Mouse (Mus musculus): Measurements from ENCODE around the gene Capn1. TPM values are rescaled to one million over a fixed set of nuclear protein-coding genes. Genes with fewer than 3 reads are reported as not detected.

Capn1 gene
- total RNA-seq, 2 experiments from 2014 or later = 18.6 to 36.8 TPM

DNA sequence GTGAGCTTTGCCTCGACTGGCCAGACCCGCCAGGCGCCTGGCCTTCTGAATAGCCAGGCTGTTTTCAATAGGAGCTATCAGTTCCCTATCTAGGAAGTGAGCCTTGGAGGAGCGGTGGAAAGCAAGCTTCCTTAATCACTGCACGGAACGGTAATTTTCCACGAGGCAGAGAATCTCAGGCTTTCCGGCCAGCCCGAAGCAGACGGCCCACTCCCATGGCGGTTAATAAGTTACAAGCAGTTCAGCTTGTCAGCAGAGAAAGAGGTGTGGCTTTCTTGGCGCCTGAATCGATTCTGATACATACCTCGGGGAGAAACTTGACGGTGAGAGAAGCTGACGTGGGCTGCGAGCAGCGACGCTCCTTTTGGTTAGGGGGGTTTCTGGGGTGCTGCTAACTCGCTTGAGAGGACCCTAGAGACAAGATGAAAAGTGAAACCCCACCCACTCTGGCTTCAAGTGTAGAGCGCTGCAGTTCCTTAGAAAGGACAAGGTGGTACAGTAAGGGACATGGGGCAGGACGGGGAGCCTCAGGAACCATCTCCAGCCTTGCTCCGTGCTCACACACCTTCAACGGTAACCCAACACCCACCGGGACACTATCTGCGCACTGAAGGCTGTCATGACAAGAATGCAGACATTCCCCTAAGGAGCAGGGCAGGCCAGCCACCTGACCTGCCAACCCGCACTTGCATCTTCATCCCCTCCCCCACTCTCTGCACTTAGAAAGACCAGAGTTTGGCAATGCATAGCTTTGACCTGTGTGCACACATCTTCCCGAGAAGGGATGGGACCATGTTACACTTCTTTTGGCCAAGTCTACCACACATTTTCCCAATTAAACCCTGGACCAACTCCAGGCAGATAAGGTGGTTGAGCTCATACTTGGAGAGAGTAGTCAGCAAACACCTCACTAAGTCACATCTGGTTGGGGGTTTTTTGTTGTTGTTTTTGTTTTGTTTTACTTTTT is 59.7 kb downstream of the Capn1 start:
- ATAC-seq (replicated peaks; ENCODE audit: poor library complexity) = no peak

DNA sequence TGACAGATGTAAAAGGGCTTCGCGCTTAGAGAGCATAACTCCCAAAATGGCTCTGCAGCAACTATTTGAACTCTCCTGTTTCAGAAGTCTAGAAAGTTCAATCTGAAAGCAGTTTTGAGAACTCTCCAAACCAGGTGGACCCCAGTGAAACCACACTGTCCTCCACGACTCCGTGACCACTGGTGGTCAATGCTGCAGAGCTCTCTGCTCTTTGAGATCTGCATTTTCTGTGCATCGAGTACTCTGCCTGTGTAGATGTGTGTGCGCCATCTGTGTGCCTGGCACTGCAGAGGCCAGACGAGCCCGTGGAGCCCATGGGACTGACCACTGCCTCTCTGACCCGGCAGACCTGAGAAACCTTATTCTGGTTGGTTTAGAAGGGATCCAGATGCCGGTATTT is 60.8 kb downstream of the Capn1 start:
- no peak for ATAC-seq (replicated peaks; ENCODE audit: poor library complexity)

- no peak for ATAC-seq (replicated peaks; ENCODE audit: poor library complexity)
These were observed 61.5 kb downstream of the Capn1 start for GRCm38 (mm10) chr19:5954031-5954710.

DNA sequence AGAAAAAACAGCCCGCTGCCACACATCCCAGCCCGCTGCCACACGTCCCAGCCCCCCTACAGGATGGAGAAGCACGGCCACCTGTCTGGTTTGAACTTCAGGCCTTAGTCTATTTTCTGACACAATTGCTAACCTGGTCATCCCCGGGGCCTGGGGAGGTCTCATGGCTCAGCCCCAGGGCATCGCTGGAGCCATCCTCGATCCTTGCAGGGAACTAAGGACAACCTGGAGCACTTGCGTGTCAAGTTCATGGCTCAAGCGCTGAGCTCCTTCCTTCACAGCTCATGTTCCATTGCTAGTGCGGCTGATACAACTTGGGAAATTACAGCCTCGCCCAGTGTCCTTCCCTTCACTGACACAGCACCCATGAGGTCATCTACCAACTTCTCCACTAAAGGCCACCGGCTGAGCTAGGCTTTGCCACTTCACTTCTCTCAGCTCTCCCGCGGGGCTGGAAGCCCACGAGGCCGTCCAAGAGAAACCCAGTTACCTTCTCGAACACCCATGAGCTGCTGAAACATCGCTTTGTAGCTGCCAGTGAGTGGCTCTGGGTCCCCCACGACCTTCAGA is 62.4 kb downstream of the Capn1 start:
- no peak for ATAC-seq (replicated peaks; ENCODE audit: poor library complexity)

- ATAC-seq (replicated peaks; ENCODE audit: poor library complexity) = no peak
These were observed 63.5 kb downstream of the Capn1 start for GRCm38 (mm10) chr19:5952071-5952691.

- ATAC-seq (replicated peaks; ENCODE audit: poor library complexity) = no peak
These were observed 64.1 kb downstream of the Capn1 start for GRCm38 (mm10) chr19:5951631-5952030.

- ATAC-seq (replicated peaks; ENCODE audit: poor library complexity) = no peak
These were observed 65.5 kb downstream of the Capn1 start for GRCm38 (mm10) chr19:5950218-5950617.

- ATAC-seq (replicated peaks; ENCODE audit: poor library complexity) = no peak
These were observed 69.8 kb downstream of the Capn1 start for GRCm38 (mm10) chr19:5945891-5946290.

DNA sequence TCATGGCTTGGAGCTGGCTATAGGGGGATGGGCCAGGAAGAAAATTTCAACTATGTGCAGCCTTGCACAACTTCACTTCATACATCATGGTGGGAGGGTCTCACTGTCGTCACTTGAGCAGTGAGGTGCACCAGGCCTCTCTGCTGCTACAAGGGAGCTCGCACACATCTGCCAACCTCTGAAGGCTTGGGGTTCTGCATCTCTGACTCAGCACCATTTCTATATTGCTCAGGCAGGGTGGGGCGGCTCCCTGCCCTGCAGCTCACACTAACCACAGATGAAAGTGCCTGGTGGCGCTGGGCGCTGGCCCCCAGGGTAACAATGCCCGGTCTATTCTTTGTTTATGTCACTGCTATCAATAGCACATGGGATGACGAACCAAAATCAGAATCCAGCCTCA is 70.7 kb downstream of the Capn1 start:
- peak; percentile 72 for ATAC-seq (replicated peaks; ENCODE audit: poor library complexity)

DNA sequence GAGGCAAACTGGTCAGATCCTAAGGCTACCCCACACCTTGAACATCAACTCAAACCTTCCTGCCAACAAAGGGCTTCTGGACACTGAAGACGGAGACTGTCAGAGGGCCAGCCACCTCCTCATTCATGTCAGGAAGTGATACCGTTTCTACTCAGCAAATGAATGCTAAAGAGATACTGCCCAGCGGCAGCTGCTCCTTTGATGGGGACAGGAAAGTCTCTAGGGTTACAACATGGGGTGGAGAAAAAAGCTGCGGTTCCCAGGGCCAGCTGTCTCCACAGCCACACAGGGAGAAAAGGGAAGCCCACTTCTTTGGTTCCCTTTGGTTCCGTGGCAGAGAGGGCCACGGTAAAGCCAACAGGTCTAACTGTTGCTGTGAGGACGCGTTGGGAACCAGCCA is 71.6 kb downstream of the Capn1 start:
- ATAC-seq (replicated peaks; ENCODE audit: poor library complexity) = peak; percentile 57

DNA sequence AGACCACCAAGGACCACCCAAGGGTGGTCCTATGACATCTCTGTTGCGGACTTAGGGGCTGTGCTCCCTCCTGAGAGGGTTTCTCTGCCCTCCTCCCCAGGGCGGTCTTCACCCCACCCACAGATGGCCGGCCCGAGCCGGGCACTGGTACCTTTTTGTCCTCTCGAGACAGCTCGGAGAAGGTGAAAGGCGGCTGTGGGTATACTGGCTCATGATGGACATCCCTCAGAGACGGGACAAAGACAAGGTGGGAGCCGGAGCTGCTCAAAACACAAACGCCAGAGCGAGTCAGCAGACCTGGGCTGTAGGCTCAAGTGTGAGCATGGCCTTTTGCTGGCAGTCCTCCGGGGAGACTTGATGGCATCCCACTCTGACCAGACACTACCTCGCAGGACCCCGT is 72.3 kb downstream of the Capn1 start:
- no peak for ATAC-seq (replicated peaks; ENCODE audit: poor library complexity)

GRCm38 (mm10) chr19:5942581-5942980 is 73.1 kb downstream of the Capn1 start:
- no peak for ATAC-seq (replicated peaks; ENCODE audit: poor library complexity)

DNA sequence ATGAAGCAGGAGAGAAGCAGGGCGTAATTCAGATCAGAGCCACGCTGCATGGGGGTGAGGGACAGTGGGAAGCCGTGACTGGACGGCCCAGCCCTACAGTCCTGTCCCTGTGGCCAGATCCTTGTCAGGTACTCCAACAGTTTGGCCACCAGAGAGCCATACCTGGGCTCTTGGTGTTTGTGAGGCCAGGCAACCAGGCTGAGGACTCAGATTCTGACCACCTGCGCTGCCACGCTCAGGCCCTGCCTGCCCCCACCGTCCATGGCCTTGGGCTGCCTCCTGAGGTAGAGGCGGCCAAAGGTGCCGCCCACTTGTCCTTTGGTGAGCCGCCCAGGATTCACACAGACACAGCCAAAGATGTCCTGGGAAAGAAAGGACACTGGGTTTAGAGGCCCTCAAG is 75.0 kb downstream of the Capn1 start:
- no peak for ATAC-seq (replicated peaks; ENCODE audit: poor library complexity)

DNA sequence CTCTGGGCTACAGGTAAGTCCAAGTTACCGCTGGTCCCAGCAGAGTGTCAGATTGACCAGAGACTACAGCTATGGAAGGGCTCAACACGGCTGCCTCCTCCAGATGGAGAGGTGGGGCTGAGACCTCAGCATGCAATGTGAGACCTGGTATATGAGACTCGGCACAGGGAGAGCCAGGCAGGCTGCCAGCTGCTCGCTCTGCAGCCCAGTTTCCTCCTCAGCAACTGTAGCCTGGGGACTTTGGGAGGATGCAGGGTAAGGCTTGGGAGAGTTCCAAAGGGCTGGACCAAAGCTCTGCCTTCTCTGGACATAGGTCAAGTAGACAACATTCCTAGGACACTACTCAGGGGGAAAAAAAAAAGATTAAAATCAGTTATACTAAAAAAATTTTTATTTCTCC is 75.5 kb downstream of the Capn1 start:
- ATAC-seq (replicated peaks; ENCODE audit: poor library complexity) = no peak

DNA sequence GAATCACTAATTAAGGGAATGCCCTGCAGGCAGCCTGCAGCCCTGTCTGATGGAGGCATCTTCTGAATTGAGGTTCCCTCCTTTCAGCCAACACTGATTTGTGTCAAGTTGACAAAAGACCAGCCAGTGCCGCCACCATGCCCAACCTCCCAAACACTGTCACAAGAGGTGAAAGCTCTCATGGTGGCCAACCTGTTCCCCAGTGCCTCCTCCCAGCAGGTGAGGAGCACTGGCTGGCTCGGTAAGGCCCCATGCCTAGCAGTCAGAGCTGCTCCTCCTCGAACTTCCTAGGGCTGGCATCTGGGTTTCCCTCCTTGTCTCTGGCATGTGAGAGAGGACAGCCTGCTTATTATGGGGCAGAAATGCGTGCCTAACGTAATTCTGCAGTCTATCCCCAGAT is 76.0 kb downstream of the Capn1 start:
- no peak for ATAC-seq (replicated peaks; ENCODE audit: poor library complexity)

Other genes starting within 250 kb of the Capn1 start
- 15.7 and 19.9 TPM in 2 replicates for gene Scyl1, start 244.5 kb downstream of the Capn1 start, total RNA-seq (2015)
- 23.9 and 28.2 TPM in 2 replicates for gene Scyl1, start 244.5 kb downstream of the Capn1 start, total RNA-seq (2017)
- 15.7 and 16.3 TPM in 2 replicates for gene Frmd8, start 140.6 kb downstream of the Capn1 start, total RNA-seq (2015)
- 16.2 and 17.7 TPM in 2 replicates for gene Frmd8, start 140.6 kb downstream of the Capn1 start, total RNA-seq (2017)
- 28.7 and 30.5 TPM in 2 replicates for gene Slc25a45, start 138.1 kb downstream of the Capn1 start, total RNA-seq (2015)
- 30.2 and 39.5 TPM in 2 replicates for gene Slc25a45, start 138.1 kb downstream of the Capn1 start, total RNA-seq (2017)
- 0.32 and 0.81 TPM in 2 replicates for gene Tigd3, start 121.7 kb downstream of the Capn1 start, total RNA-seq (2015)
- gene Tigd3, start 121.7 kb downstream of the Capn1 start, total RNA-seq (2017) = 1.5 and 2.8 TPM in 2 replicates
- 47.6 and 50.3 TPM in 2 replicates for gene Dpf2, start 102.9 kb downstream of the Capn1 start, total RNA-seq (2015)
- 65.1 and 83.0 TPM in 2 replicates for gene Dpf2, start 102.9 kb downstream of the Capn1 start, total RNA-seq (2017)
- gene Cdc42ep2, start 91.1 kb downstream of the Capn1 start, total RNA-seq (2015) = not detected in 2 replicates
- 0.07 TPM in 1 of 2 replicates, not detected in the other for gene Cdc42ep2, start 91.1 kb downstream of the Capn1 start, total RNA-seq (2017)
- gene Pola2, start 51.7 kb downstream of the Capn1 start, total RNA-seq (2015) = 60.9 and 76.7 TPM in 2 replicates
- 57.4 and 61.3 TPM in 2 replicates for gene Pola2, start 51.7 kb downstream of the Capn1 start, total RNA-seq (2017)
- gene Slc22a20, start 29.8 kb downstream of the Capn1 start, total RNA-seq (2015) = not detected in 2 replicates
- gene Slc22a20, start 29.8 kb downstream of the Capn1 start, total RNA-seq (2017) = 0.44 TPM in 1 of 2 replicates, not detected in the other
- gene Syvn1, start 30.7 kb upstream of the Capn1 start, total RNA-seq (2015) = 23.1 and 25.2 TPM in 2 replicates
- 10.1 and 11.2 TPM in 2 replicates for gene Syvn1, start 30.7 kb upstream of the Capn1 start, total RNA-seq (2017)
- gene Mrpl49, start 41.9 kb upstream of the Capn1 start, total RNA-seq (2015) = 44.4 and 53.5 TPM in 2 replicates
- gene Mrpl49, start 41.9 kb upstream of the Capn1 start, total RNA-seq (2017) = 31.9 and 38.4 TPM in 2 replicates
- gene Fau, start 41.9 kb upstream of the Capn1 start, total RNA-seq (2015) = 1,814 and 1,841 TPM in 2 replicates
- gene Fau, start 41.9 kb upstream of the Capn1 start, total RNA-seq (2017) = 1,690 and 2,042 TPM in 2 replicates
- gene Znhit2, start 45.3 kb upstream of the Capn1 start, total RNA-seq (2015) = 12.7 and 14.2 TPM in 2 replicates
- gene Znhit2, start 45.3 kb upstream of the Capn1 start, total RNA-seq (2017) = 12.5 and 14.5 TPM in 2 replicates
- 8.4 and 10.6 TPM in 2 replicates for gene Tm7sf2, start 52.5 kb upstream of the Capn1 start, total RNA-seq (2015)
- gene Tm7sf2, start 52.5 kb upstream of the Capn1 start, total RNA-seq (2017) = 1.6 and 1.8 TPM in 2 replicates
- gene Vps51, start 61.3 kb upstream of the Capn1 start, total RNA-seq (2015) = 30.4 and 33.2 TPM in 2 replicates
- 42.8 and 54.7 TPM in 2 replicates for gene Vps51, start 61.3 kb upstream of the Capn1 start, total RNA-seq (2017)
- gene Tmem262, start 64.1 kb upstream of the Capn1 start, total RNA-seq (2015) = not detected in 2 replicates
- not detected in 2 replicates for gene Tmem262, start 64.1 kb upstream of the Capn1 start, total RNA-seq (2017)
- not detected in 2 replicates for gene Gm28374, start 66.4 kb upstream of the Capn1 start, total RNA-seq (2015)
- not detected in 2 replicates for gene Gm28374, start 66.4 kb upstream of the Capn1 start, total RNA-seq (2017)
- gene Zfpl1, start 69.1 kb upstream of the Capn1 start, total RNA-seq (2015) = 12.0 and 14.9 TPM in 2 replicates
- 23.7 and 32.8 TPM in 2 replicates for gene Zfpl1, start 69.1 kb upstream of the Capn1 start, total RNA-seq (2017)
- gene Cdca5, start 69.1 kb upstream of the Capn1 start, total RNA-seq (2015) = 44.8 and 55.4 TPM in 2 replicates
- gene Cdca5, start 69.1 kb upstream of the Capn1 start, total RNA-seq (2017) = 35.5 and 42.8 TPM in 2 replicates
- gene AC131692.1, start 78.5 kb upstream of the Capn1 start, total RNA-seq (2015) = 0.30 and 0.73 TPM in 2 replicates
- 4.6 TPM in 1 of 2 replicates, not detected in the other for gene AC131692.1, start 78.5 kb upstream of the Capn1 start, total RNA-seq (2017)
- gene Naaladl1, start 89.9 kb upstream of the Capn1 start, total RNA-seq (2015) = 0.07 and 0.17 TPM in 2 replicates
- gene Naaladl1, start 89.9 kb upstream of the Capn1 start, total RNA-seq (2017) = 0.21 TPM in 1 of 2 replicates, not detected in the other
- 12.0 and 16.9 TPM in 2 replicates for gene Sac3d1, start 102.8 kb upstream of the Capn1 start, total RNA-seq (2015)
- 5.5 and 6.3 TPM in 2 replicates for gene Sac3d1, start 102.8 kb upstream of the Capn1 start, total RNA-seq (2017)
- 18.2 and 19.5 TPM in 2 replicates for gene Snx15, start 112.4 kb upstream of the Capn1 start, total RNA-seq (2015)
- 13.8 and 14.2 TPM in 2 replicates for gene Snx15, start 112.4 kb upstream of the Capn1 start, total RNA-seq (2017)
- 0.34 and 0.42 TPM in 2 replicates for gene Batf2, start 125.1 kb upstream of the Capn1 start, total RNA-seq (2015)
- 0.44 and 0.71 TPM in 2 replicates for gene Batf2, start 125.1 kb upstream of the Capn1 start, total RNA-seq (2017)
- gene Arl2, start 125.7 kb upstream of the Capn1 start, total RNA-seq (2015) = 29.2 and 37.4 TPM in 2 replicates
- gene Arl2, start 125.7 kb upstream of the Capn1 start, total RNA-seq (2017) = 33.6 and 37.0 TPM in 2 replicates
- gene Majin, start 168.5 kb upstream of the Capn1 start, total RNA-seq (2015) = not detected in 2 replicates
- gene Majin, start 168.5 kb upstream of the Capn1 start, total RNA-seq (2017) = not detected in 2 replicates
- gene Gpha2, start 210.5 kb upstream of the Capn1 start, total RNA-seq (2015) = not detected in 2 replicates
- gene Gpha2, start 210.5 kb upstream of the Capn1 start, total RNA-seq (2017) = not detected in 2 replicates
- 2.8 TPM in 2 replicates for gene Ppp2r5b, start 220.0 kb upstream of the Capn1 start, total RNA-seq (2015)
- 2.3 and 3.1 TPM in 2 replicates for gene Ppp2r5b, start 220.0 kb upstream of the Capn1 start, total RNA-seq (2017)
- gene Atg2a, start 225.8 kb upstream of the Capn1 start, total RNA-seq (2015) = 9.2 and 9.4 TPM in 2 replicates
- 6.4 and 8.1 TPM in 2 replicates for gene Atg2a, start 225.8 kb upstream of the Capn1 start, total RNA-seq (2017)